Mouse (Mus musculus) 416B (cell line): ENCODE data around the gene Cmip.

Source experiments
- DNase-seq: peaks from one replicate; pipeline ENCODE4 v3.0.0; 2011; ENCODE audit warnings: low read depth

Cmip gene

GRCm38 (mm10) chr8:117348718-117349394 lies 92.0 kb downstream of the Cmip start:
- DNase-seq = no peak

- DNase-seq = no peak
Measured at GRCm38 (mm10) chr8:117349541-117349940, 92.7 kb downstream of the Cmip start.

- no peak for DNase-seq
Measured at GRCm38 (mm10) chr8:117352098-117352497, 95.2 kb downstream of the Cmip start.

GRCm38 (mm10) chr8:117355111-117355831 lies 98.4 kb downstream of the Cmip start:
- no peak for DNase-seq

GRCm38 (mm10) chr8:117356109-117356672 lies 99.3 kb downstream of the Cmip start:
- DNase-seq = no peak

DNA sequence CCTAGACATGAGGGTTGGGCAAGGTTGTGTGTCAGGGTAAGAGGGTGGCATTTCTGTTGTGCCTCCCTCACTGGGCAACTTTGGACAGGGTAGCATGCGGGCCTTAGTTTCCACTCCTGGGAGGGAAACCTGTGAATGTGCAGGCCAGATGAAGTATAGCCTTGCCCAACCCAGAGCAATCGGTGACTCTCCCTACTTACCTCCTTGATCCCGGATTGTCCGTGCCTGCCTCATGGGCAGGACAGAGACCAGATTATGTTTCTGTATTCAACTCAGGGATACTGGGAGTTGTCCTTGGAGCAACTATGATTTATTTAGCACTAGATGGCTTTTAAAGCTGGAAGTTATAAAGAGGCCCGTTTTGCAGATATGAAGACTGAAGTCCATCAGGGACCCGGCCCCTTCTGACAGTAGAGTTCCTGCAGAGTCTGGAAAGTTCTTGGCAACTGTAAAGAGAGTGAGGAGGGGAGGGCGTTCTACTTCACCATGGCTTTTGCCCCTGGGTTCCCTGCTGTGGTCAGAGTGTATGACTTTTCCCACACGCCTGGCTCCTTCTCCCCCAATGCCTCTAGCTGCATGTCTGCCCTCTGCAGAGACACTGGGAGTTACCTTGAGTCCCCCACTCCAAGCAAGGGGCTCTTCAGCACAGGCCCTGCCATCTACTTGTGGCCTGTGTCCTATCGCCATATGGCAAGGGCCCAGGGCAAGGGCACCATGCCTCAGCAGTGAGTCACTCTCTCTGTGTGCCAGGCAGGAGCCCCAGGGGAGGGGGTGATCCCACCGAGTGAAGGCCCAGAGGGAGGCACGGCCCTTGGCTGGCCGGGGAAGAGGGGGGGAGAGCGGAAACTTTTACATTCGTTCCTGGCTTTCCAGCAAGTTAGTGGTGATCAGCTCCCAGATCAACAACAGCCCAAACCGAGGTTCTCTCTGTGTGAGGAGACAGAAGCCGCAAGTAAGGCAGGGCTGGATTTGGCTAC lies 100.9 kb downstream of the Cmip start:
- DNase-seq = no peak

GRCm38 (mm10) chr8:117360172-117360930 lies 103.5 kb downstream of the Cmip start:
- no peak for DNase-seq

DNA sequence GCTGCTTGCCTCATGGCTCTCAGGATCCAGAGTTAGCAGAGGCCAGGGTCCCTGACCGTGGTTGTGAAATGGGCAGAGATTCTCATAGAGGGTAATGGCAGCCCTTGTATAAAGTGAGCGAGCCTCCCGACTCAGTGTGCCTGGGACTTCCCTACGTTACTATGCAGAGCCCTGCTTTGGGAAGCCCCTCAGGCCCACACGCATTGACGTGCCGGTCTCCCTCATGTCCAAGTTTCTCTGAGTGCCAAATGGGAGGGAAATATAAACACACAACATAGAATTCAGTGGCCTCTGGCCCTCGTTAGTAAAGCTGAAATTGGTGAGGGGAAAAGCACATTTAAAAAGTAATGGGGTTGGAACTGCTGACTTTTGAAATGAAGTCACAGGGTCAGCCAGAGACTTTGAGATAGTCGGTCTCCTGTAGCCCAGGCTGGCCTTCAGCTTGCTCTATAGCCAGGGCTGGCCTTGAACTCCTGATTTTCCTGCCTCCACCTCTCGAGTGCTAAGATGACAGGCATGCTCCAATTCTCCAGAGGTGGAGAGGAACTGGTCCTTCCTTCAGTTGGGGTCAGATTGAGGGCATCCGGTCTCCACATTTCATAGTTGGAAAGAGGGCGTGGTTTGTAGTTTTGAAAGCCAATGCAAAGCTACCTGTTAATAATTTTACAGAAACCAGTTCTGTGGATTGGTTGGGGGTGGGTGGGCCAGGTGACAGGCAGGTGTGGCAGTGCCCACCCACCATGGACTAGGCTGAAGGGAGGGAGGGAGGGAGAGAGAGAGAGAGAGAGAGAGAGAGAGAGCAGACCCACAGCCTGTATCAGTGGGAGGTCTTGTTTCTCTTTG lies 105.0 kb downstream of the Cmip start:
- peak; percentile 67 for DNase-seq

- peak; percentile 91 for DNase-seq
Measured at GRCm38 (mm10) chr8:117362438-117362726, 105.5 kb downstream of the Cmip start.

DNA sequence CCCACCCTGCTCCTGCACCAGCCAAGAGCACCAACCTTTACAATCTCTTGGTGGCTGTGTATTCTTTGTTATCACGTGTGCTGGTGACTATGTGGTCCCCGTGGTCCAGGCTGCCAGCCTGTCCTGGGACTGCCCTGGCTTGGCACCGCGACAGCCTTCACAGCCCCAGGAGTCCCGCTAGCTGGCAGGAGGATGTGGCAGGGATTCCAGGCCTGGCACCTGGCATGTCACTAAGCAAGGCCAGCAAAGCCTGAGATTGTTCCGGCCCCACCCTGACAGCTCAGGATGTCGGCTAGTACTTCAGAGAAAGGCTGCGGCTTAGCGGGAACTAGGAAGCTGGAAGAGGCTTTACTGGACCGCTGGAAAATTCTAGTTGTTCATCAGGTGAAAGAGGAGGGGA lies 106.4 kb downstream of the Cmip start:
- no peak for DNase-seq

- peak; percentile 80 for DNase-seq
Measured at GRCm38 (mm10) chr8:117364374-117365160, 107.7 kb downstream of the Cmip start.

- peak; percentile 55 for DNase-seq
Measured at GRCm38 (mm10) chr8:117366475-117366874, 109.6 kb downstream of the Cmip start.

DNA sequence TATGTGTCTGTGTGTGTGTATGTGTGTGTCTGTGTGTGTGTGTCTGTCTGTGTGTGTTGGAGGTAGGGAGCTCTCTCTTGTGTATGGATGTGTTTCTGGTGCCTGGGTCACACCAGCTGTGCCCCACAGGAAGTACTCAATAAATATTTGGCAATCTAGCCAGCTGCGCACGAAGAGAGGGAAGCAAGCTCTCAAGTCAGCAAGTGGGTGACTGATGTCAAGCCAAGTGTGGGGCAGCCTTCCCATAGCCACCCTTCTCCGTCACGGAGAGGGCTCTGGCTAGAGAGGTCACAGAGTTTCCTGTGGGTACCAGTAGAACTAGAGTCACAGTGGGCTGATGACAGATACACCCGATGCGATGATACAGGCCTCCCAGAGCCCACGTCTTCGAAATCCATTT lies 110.6 kb downstream of the Cmip start:
- DNase-seq = peak; percentile 47

DNA sequence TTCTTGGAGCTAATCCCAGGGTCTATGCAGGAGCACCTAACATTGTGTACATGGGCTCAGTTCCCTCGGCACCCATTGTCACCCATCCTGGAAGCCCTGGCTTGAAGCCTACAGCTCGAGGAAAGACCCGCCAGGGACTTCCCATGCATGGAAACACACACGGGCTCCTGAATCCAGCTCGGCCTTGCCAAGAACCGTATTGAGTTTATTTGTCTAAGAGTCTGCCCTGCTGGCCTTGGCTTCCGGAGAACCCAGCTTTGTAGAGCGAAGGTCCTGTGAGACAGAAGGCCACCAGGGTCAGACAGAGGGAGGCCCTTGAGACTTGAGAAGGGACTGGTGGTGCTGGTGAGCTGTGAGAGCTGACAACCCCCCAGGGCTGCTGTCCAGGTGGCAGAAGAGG lies 111.9 kb downstream of the Cmip start:
- no peak for DNase-seq

GRCm38 (mm10) chr8:117370009-117370408 lies 113.1 kb downstream of the Cmip start:
- no peak for DNase-seq

- DNase-seq = peak; percentile 85
Measured at GRCm38 (mm10) chr8:117371189-117371588, 114.3 kb downstream of the Cmip start.

- DNase-seq = no peak
Measured at GRCm38 (mm10) chr8:117372070-117372469, 115.2 kb downstream of the Cmip start.

GRCm38 (mm10) chr8:117373001-117373428 lies 116.2 kb downstream of the Cmip start:
- DNase-seq = peak; percentile 87

DNA sequence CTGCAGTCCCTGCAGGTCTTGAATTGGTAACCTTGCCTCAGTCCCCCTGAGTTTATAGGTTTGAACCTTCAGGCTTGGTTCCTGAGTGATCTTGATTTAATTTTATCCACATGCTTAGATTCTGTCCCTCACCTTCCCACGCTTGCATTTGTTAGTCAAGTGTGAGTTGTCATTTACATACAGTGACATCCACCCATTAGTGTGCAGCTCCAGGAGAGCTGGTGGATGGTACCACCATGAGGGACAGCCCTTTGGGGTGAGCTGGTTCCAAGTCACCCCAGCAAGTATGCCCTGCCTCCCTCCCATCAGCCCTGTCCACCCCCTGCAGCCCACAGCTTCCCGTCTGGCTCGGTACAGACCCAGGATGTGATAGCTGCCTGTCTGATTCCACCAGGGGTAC lies 117.2 kb downstream of the Cmip start:
- no peak for DNase-seq

DNA sequence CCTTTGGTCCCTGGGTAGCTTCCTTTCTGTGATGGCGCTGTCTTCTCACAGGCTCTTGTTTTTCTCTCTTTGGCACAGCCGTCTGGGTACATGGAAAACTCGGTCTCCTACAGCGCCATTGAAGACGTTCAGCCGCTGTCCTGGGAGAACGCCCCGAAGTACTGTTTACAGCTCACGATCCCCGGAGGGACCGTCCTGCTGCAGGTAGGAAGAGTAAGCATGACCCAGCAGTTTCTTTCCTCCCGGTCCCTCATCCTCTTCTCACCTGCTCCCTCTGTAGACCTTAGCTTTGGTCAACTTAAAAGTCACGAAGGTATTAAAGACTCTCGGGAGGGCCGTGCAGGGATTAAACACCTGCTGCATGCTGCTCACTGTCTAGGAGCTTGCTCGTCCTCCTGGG lies 120.1 kb downstream of the Cmip start:
- DNase-seq = no peak
